Mouse (Mus musculus): ENCODE measurements around the gene Hexim2.

The Hexim2 gene

GRCm38 (mm10) chr11:103111881-103112551 lies 20.2 kb upstream of the Hexim2 start:
- DNase-seq (ENCODE audit: inconsistent ontology term): no peak

- no peak for DNase-seq (ENCODE audit: inconsistent ontology term)
These were observed 19.7 kb upstream of the Hexim2 start for GRCm38 (mm10) chr11:103112552-103112912.

GRCm38 (mm10) chr11:103113005-103113404 lies 19.2 kb upstream of the Hexim2 start:
- DNase-seq (ENCODE audit: inconsistent ontology term): no peak

- no peak for DNase-seq (ENCODE audit: inconsistent ontology term)
These were observed 18.5 kb upstream of the Hexim2 start for GRCm38 (mm10) chr11:103113771-103114170.

GRCm38 (mm10) chr11:103114270-103114943 lies 17.8 kb upstream of the Hexim2 start:
- no peak for DNase-seq (ENCODE audit: inconsistent ontology term)

GRCm38 (mm10) chr11:103115163-103116007 lies 16.8 kb upstream of the Hexim2 start:
- no peak for DNase-seq (ENCODE audit: inconsistent ontology term)

- peak; percentile 100 for DNase-seq (ENCODE audit: inconsistent ontology term)
These were observed 16.0 kb upstream of the Hexim2 start, which contains the start of gene Hexim1 for GRCm38 (mm10) chr11:103116008-103116818. Gene Hexim1 (plus strand): TSS chr11:103116231.

- peak; percentile 84 for DNase-seq (ENCODE audit: inconsistent ontology term)
These were observed 15.2 kb upstream of the Hexim2 start for GRCm38 (mm10) chr11:103116959-103117590.

GRCm38 (mm10) chr11:103117591-103118009 lies 14.6 kb upstream of the Hexim2 start:
- DNase-seq (ENCODE audit: inconsistent ontology term): no peak

GRCm38 (mm10) chr11:103118866-103119265 lies 13.4 kb upstream of the Hexim2 start:
- DNase-seq (ENCODE audit: inconsistent ontology term): no peak

- DNase-seq (ENCODE audit: inconsistent ontology term): no peak
These were observed 12.6 kb upstream of the Hexim2 start for GRCm38 (mm10) chr11:103119609-103120008.

GRCm38 (mm10) chr11:103120315-103120714 lies 11.9 kb upstream of the Hexim2 start:
- no peak for DNase-seq (ENCODE audit: inconsistent ontology term)

GRCm38 (mm10) chr11:103132576-103133455 lies 587 bp downstream of the Hexim2 start:
- DNase-seq (ENCODE audit: inconsistent ontology term): peak; percentile 100

GRCm38 (mm10) chr11:103133456-103134185 lies 1.4 kb downstream of the Hexim2 start:
- no peak for DNase-seq (ENCODE audit: inconsistent ontology term)

GRCm38 (mm10) chr11:103134221-103134620 lies 2.0 kb downstream of the Hexim2 start:
- peak; percentile 74 for DNase-seq (ENCODE audit: inconsistent ontology term)

GRCm38 (mm10) chr11:103136039-103136577 lies 3.9 kb downstream of the Hexim2 start:
- no peak for DNase-seq (ENCODE audit: inconsistent ontology term)

GRCm38 (mm10) chr11:103139951-103140762 lies 7.9 kb downstream of the Hexim2 start:
- no peak for DNase-seq (ENCODE audit: inconsistent ontology term)

- no peak for DNase-seq (ENCODE audit: inconsistent ontology term)
These were observed 8.5 kb downstream of the Hexim2 start for GRCm38 (mm10) chr11:103140763-103141100.

Measured in Muller cell, postnatal 12 days (primary cell).